Mouse (Mus musculus): ENCODE measurements around the gene Slc35c1.

GRCm38 (mm10) chr2:92440432-92440831, 19.9 kb downstream of the Slc35c1 start:
- TF ChIP-seq CTCF (IDR thresholded peaks at IDR 0.05; ENCODE audit: extremely low read depth, insufficient read length, insufficient replicate concordance, low read depth, low read length) (no peak), POLR2A (IDR thresholded peaks at IDR 0.05; ENCODE audit: low read depth, low read length) (no peak)
